Mouse (Mus musculus) frontal cortex, postnatal 14 days (tissue): ENCODE data around the gene Olfr1156.

ENCODE experiments used
- DNase-seq, 2 experiments: peaks; one replicate each; pipeline ENCODE4 v3.0.0; 2022; ENCODE audit warnings: low spot score in 2 of 2

Olfr1156 gene

GRCm38 (mm10) chr2:87953000-87953399 lies at the start of gene Olfr1156:
Gene Olfr1156, minus strand, starts transcription at chr2:87953100.
- DNase-seq: no peak

DNA sequence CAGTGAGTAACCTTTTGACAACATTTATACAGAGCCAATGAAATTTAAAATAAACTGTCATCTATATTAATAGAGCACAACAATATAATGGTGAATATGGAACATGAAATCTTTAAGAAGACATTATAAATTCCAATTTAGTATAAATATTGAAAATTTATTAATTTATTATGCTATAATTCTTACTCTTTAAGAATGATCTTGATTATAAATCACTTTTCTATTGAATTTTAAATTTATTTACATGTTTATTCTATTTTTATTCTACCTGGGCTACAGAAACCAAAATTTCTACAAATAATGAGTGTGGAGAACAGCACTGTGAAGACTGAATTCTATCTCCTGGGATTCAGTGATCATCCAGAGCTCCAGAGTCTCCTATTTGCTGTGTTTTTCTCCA lies 36.9 kb upstream of the Olfr1156 start, which contains the start of gene Olfr1158:
TSS of gene Olfr1158 (plus strand) at position 301 of the 400 bp plus-strand sequence.
- no peak for DNase-seq

GRCm38 (mm10) chr2:87974563-87974962 lies 21.7 kb upstream of the Olfr1156 start, which contains the start of gene Olfr74:
Gene Olfr74, minus strand, starts transcription at chr2:87974663.
- no peak for DNase-seq

- DNase-seq: no peak
These were observed 15.3 kb upstream of the Olfr1156 start, which contains the start of gene Olfr1157 for GRCm38 (mm10) chr2:87968199-87968598. Gene Olfr1157, minus strand, starts transcription at chr2:87968299.

- no peak for DNase-seq
These were observed 7.9 kb downstream of the Olfr1156 start, which contains the start of gene Olfr1155 for GRCm38 (mm10) chr2:87945037-87945436. Gene Olfr1155, minus strand, starts transcription at chr2:87945137.

GRCm38 (mm10) chr2:87905066-87905465 lies 47.8 kb downstream of the Olfr1156 start, which contains the start of gene Olfr1154:
Gene Olfr1154, minus strand, starts transcription at chr2:87905166.
- no peak for DNase-seq
